Mouse (Mus musculus): Measurements from ENCODE around the gene E2f2.
A peak's percentile ranks its signal among the peaks of the same experiment; 100 is the strongest.

E2f2 gene

GRCm38 (mm10) chr4:136174216-136175193 lies 2.3 kb downstream of the E2f2 start:
- no peak for DNase-seq (ENCODE audit: low spot score in 2 of 2)

GRCm38 (mm10) chr4:136176022-136176552 lies 3.9 kb downstream of the E2f2 start:
- DNase-seq (ENCODE audit: low spot score in 2 of 2): no peak

- no peak for DNase-seq (ENCODE audit: low spot score in 2 of 2)
Observed at GRCm38 (mm10) chr4:136177244-136177611, 5.0 kb downstream of the E2f2 start.

GRCm38 (mm10) chr4:136177612-136178474 lies 5.6 kb downstream of the E2f2 start:
- DNase-seq (ENCODE audit: low spot score in 2 of 2): no peak

DNA sequence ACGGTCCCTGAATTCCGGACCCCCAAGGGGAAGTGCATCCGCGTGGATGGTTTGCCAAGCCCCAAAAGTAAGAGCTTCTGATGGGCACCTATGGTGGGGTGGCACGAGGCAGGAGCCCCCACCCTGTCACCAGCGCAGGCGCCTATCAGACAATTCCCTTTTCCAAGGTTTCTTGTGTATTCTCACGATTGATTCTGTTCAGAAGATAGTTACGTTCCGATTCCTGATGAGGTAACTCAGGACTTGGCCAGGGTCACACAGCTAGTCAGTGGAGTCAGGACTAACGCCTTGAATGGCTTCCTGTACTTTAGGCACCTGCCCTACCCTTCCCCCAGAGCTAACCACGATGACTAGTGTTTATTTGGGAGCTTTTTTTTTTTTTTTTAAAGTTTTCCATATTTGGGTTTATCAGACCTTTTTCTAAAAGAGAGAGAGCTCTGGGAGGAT lies 6.3 kb downstream of the E2f2 start:
- DNase-seq (ENCODE audit: low spot score in 2 of 2): no peak

DNA sequence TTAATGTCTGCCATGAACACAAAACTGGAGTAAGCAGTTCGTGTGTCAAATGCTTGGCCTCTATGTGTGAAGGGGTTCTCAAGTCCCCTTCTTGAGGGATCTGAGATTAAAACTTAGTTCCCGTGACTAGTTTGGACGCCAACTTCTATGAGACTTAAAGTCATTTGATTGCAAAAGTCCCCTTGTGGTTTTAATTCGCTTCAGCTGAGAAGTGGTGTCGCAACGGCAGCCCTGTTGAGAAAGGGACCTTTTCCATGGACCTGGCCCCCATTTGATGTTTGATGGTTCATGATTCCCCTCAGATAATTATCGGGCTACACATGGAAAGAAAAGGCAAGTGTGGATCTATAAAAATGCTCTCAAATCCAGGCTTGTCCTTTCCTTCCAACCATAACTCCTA lies 7.3 kb downstream of the E2f2 start:
- DNase-seq (ENCODE audit: low spot score in 2 of 2): no peak

- peak; percentile 67 to 71 for DNase-seq (ENCODE audit: low spot score in 2 of 2)
Observed at GRCm38 (mm10) chr4:136179998-136180397, 7.8 kb downstream of the E2f2 start.

DNA sequence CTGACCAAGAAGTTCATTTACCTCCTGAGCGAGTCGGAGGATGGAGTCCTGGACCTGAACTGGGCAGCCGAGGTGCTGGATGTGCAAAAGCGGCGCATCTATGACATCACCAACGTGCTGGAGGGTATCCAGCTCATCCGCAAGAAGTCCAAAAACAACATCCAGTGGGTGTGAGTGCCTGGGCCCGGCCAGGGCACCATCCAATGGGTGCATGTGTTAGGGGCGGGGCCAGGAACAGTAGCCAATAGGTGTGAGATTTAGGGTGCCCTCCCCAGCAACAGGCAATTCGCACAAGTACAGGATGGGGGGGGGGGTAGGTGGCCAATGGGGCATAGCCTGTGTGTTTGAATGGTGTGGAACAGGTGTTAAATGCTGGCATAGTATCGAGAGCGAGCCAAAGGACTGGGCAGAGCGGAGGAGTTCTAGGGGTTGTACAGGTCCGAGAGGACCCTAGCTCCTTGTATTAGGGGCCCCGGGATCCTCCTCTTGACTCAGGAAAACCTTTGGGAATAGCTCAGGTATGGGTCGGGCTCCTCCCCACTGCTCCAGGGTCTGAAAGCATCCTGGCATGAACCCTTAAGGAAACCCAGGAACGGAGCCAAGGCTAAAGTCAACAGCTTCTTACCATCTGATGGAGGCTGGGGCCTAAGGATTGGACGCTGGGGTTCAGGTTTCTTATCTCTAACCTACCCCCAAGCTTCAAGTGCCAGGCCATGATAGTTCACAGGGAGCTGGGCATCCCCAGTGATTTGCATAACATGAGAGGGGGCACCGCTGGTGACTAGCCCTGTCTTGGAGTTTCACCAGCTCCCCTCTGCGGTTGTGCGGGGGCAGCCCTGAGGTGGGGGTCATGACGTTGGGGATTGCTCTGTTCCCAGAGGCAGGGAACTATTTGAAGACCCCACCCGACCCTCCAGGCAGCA lies 8.5 kb downstream of the E2f2 start:
- peak; percentile 46 to 70 for DNase-seq (ENCODE audit: low spot score in 2 of 2)

DNA sequence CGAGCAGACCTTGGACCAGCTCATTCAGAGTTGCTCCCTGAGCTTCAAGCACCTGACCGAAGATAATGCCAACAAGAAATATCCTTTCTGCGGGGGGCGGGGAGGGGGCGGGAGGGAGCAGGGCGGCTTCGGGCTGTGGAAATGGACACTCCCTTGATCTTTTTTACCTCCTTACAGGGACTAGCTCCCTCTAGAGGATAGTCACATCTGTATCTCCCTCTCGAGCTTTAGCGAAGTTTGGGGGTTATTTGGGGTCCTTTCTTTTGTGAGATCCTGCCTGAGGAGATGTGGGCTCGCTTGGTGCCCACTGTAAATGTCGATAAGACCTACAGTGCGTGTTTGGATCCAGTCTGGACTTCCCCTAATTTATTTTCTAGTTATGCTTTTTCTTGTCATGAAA lies 9.2 kb downstream of the E2f2 start:
- DNase-seq (ENCODE audit: low spot score in 2 of 2): no peak

DNA sequence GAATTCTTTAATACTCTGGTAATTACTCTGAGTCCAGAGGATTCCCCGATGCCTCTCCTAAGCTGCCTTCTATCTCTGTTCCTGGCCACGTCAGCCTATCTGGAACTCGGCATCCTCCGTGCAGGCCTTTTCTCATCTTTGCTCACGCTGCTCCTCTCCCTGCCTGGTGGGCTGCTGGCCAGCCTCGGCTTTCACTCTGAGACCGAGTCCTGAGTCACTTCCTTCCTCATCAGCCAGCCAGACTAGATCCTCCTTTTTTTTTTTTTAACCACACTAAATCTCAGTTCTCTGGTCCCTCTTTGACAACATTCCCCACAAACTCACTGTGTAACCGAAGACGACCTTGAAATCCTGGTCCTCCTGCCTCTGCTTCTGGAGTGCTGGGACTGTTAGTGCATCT lies 13.2 kb downstream of the E2f2 start:
- peak; percentile 31 to 48 for DNase-seq (ENCODE audit: low spot score in 2 of 2)

GRCm38 (mm10) chr4:136186315-136186714 lies 14.1 kb downstream of the E2f2 start:
- DNase-seq (ENCODE audit: low spot score in 2 of 2): no peak

GRCm38 (mm10) chr4:136186739-136187472 lies 14.7 kb downstream of the E2f2 start:
- DNase-seq (ENCODE audit: low spot score in 2 of 2): no peak

- no peak for DNase-seq (ENCODE audit: low spot score in 2 of 2)
Observed at GRCm38 (mm10) chr4:136188973-136189737, 17.0 kb downstream of the E2f2 start.

DNA sequence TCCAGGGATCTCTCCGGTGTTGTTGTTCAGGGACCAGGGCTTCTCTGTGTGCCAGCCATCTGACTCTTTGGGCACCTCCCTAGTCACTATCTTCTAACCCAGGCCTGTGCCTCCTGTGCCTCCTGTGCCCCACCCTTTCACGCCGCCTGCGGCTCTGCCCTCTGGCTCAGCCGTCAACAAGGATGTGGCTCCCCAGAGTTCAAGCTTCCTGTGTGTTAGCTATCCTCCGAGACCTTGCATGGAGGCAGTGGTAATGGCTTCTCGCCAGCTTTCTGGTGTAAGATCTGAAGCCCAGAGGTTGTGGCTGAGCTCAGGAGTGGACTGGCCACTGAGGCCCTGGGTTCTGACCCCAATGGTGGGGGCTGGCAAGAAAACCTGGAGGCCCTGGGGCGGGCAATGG lies 17.7 kb downstream of the E2f2 start:
- DNase-seq (ENCODE audit: low spot score in 2 of 2): no peak

DNA sequence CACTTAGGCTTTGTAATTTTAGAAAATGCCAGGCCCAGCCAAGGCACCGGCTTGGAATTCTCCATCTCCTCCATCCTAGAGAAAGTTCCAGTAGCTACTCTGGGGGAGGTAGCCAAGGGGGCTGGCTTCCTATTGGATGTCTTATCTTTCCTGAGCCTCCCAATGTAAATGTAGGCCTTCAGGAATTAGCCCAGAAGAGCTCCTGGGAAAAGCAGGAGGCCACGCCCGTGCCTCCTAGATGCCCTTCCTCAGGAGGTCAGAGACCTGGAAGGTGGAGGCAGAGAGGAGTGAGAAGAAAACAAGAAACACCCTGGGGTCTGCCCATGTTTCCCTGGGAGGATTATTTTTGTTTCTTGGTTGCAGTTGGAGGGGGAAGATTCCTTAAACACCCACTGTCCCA lies 21.4 kb downstream of the E2f2 start:
- DNase-seq (ENCODE audit: low spot score in 2 of 2): no peak

GRCm38 (mm10) chr4:136195029-136195428 lies 22.8 kb downstream of the E2f2 start:
- DNase-seq (ENCODE audit: low spot score in 2 of 2): no peak

- DNase-seq (ENCODE audit: low spot score in 2 of 2): no peak
Observed at GRCm38 (mm10) chr4:136195629-136196028, 23.4 kb downstream of the E2f2 start.

GRCm38 (mm10) chr4:136196201-136196600 lies 24.0 kb downstream of the E2f2 start:
- no peak for DNase-seq (ENCODE audit: low spot score in 2 of 2)

GRCm38 (mm10) chr4:136198846-136199245 lies 26.7 kb downstream of the E2f2 start:
- DNase-seq (ENCODE audit: low spot score in 2 of 2): no peak

All from right cerebral cortex, adult 2 months (tissue).